Mouse (Mus musculus): ENCODE results near the gene Mtrr.

- TF ChIP-seq CTCF (IDR thresholded peaks at IDR 0.05; ENCODE audit: low read depth, low read length) (no peak), POLR2A (IDR thresholded peaks at IDR 0.05; ENCODE audit: borderline replicate concordance, low read depth, low read length) (no peak)
These were observed 40.8 kb upstream of the Mtrr start for GRCm38 (mm10) chr13:68622792-68623191.

Data from bone marrow macrophage, adult 2 months (primary cell).